Mouse (Mus musculus) cerebellum, postnatal 25 days (tissue): ENCODE results near the gene Tbc1d10c.

Experiments used
- DNase-seq, 2 experiments: peaks; one replicate each; pipeline ENCODE4 v3.0.0; 2021; ENCODE audit warnings: mixed read lengths in 2 of 2

Tbc1d10c gene

GRCm38 (mm10) chr19:4155223-4156072, 35.6 kb downstream of the Tbc1d10c start:
- DNase-seq = no peak

- peak in 1 of 2 experiments; percentile 29 for DNase-seq
These were observed 36.5 kb downstream of the Tbc1d10c start for GRCm38 (mm10) chr19:4154437-4155222.

GRCm38 (mm10) chr19:4153232-4153654, 37.8 kb downstream of the Tbc1d10c start, which contains the start of gene Ptprcap:
TSS of gene Ptprcap (plus strand) at chr19:4153604.
- DNase-seq = peak; percentile 79 to 82

GRCm38 (mm10) chr19:4152445-4153231, 38.4 kb downstream of the Tbc1d10c start:
- peak in 1 of 2 experiments; percentile 26 for DNase-seq

- no peak for DNase-seq
These were observed 39.2 kb downstream of the Tbc1d10c start for GRCm38 (mm10) chr19:4151898-4152297.

- no peak for DNase-seq
These were observed 39.6 kb downstream of the Tbc1d10c start for GRCm38 (mm10) chr19:4151488-4151860.

- DNase-seq = peak in 1 of 2 experiments; percentile 28
These were observed 40.3 kb downstream of the Tbc1d10c start for GRCm38 (mm10) chr19:4150567-4151487.

GRCm38 (mm10) chr19:4149764-4150461, 41.2 kb downstream of the Tbc1d10c start:
- DNase-seq = peak in 1 of 2 experiments; percentile 19

- DNase-seq = peak in 1 of 2 experiments; percentile 17
These were observed 41.8 kb downstream of the Tbc1d10c start for GRCm38 (mm10) chr19:4149283-4149682.

GRCm38 (mm10) chr19:4148819-4149218, 42.3 kb downstream of the Tbc1d10c start:
- no peak for DNase-seq

GRCm38 (mm10) chr19:4148491-4148806, 42.6 kb downstream of the Tbc1d10c start, which contains the start of gene Coro1b:
TSS of gene Coro1b (plus strand) at chr19:4148619.
- peak; percentile 96 to 99 for DNase-seq

- DNase-seq = no peak
These were observed 43.1 kb downstream of the Tbc1d10c start for GRCm38 (mm10) chr19:4147782-4148490.

GRCm38 (mm10) chr19:4147022-4147405, 44.1 kb downstream of the Tbc1d10c start:
- DNase-seq = peak in 1 of 2 experiments; percentile 32

- peak in 1 of 2 experiments; percentile 17 for DNase-seq
These were observed 44.6 kb downstream of the Tbc1d10c start for GRCm38 (mm10) chr19:4146366-4147021.

- no peak for DNase-seq
These were observed 45.1 kb downstream of the Tbc1d10c start for GRCm38 (mm10) chr19:4145936-4146335.

- DNase-seq = no peak
These were observed 46.3 kb downstream of the Tbc1d10c start for GRCm38 (mm10) chr19:4144550-4145498.

GRCm38 (mm10) chr19:4143759-4144268, 47.3 kb downstream of the Tbc1d10c start, which contains the start of gene Cabp4:
TSS of gene Cabp4 (minus strand) at chr19:4144033.
- DNase-seq = no peak
